Mouse (Mus musculus): Measurements from ENCODE around the gene Cabp4. TPM values are rescaled to one million over a fixed set of nuclear protein-coding genes. Genes with fewer than 3 reads are reported as not detected.
"Not testable (repeated sequence)": the region's sequence is repeated elsewhere in the genome, so short reads cannot be mapped to it uniquely, and the experiment has no call there.

Cabp4 gene
- polyA plus RNA-seq, 1 experiment = 0.28 TPM

GRCm38 (mm10) chr19:4125268-4125667, 18.6 kb downstream of the Cabp4 start:
- DNase-seq (ENCODE audit: low read depth) = not testable (repeated sequence)

GRCm38 (mm10) chr19:4124432-4124831, 19.4 kb downstream of the Cabp4 start:
- DNase-seq (ENCODE audit: low read depth) = no peak

- no peak for DNase-seq (ENCODE audit: low read depth)
Measured at GRCm38 (mm10) chr19:4122411-4123370, 21.1 kb downstream of the Cabp4 start.

GRCm38 (mm10) chr19:4121896-4122295, 21.9 kb downstream of the Cabp4 start:
- DNase-seq (ENCODE audit: low read depth) = not testable (repeated sequence)

GRCm38 (mm10) chr19:4121097-4121805, 22.6 kb downstream of the Cabp4 start:
- peak; percentile 90 for DNase-seq (ENCODE audit: low read depth)

GRCm38 (mm10) chr19:4120496-4120895, 23.3 kb downstream of the Cabp4 start:
- no peak for DNase-seq (ENCODE audit: low read depth)

- no peak for DNase-seq (ENCODE audit: low read depth)
Measured at GRCm38 (mm10) chr19:4119716-4120487, 23.9 kb downstream of the Cabp4 start.

GRCm38 (mm10) chr19:4118350-4118749, 25.5 kb downstream of the Cabp4 start:
- DNase-seq (ENCODE audit: low read depth) = no peak

GRCm38 (mm10) chr19:4117006-4117405, 26.8 kb downstream of the Cabp4 start:
- no peak for DNase-seq (ENCODE audit: low read depth)

GRCm38 (mm10) chr19:4115816-4116215, 28.0 kb downstream of the Cabp4 start:
- no peak for DNase-seq (ENCODE audit: low read depth)

GRCm38 (mm10) chr19:4115144-4115543, 28.7 kb downstream of the Cabp4 start:
- no peak for DNase-seq (ENCODE audit: low read depth)

GRCm38 (mm10) chr19:4114551-4114950, 29.3 kb downstream of the Cabp4 start:
- DNase-seq (ENCODE audit: low read depth) = no peak

- DNase-seq (ENCODE audit: low read depth) = no peak
Measured at GRCm38 (mm10) chr19:4113806-4114230, 30.0 kb downstream of the Cabp4 start.

- no peak for DNase-seq (ENCODE audit: low read depth)
Measured at GRCm38 (mm10) chr19:4113186-4113805, 30.5 kb downstream of the Cabp4 start.

GRCm38 (mm10) chr19:4112063-4112960, 31.5 kb downstream of the Cabp4 start:
- no peak for DNase-seq (ENCODE audit: low read depth)

GRCm38 (mm10) chr19:4108535-4108934, 35.3 kb downstream of the Cabp4 start:
- DNase-seq (ENCODE audit: low read depth) = no peak

- DNase-seq (ENCODE audit: low read depth) = no peak
Measured at GRCm38 (mm10) chr19:4106654-4107053, 37.2 kb downstream of the Cabp4 start.

- DNase-seq (ENCODE audit: low read depth) = no peak
Measured at GRCm38 (mm10) chr19:4104675-4105194, 39.1 kb downstream of the Cabp4 start.

GRCm38 (mm10) chr19:4103792-4104191, 40.0 kb downstream of the Cabp4 start:
- DNase-seq (ENCODE audit: low read depth) = no peak

- no peak for DNase-seq (ENCODE audit: low read depth)
Measured at GRCm38 (mm10) chr19:4103294-4103693, 40.5 kb downstream of the Cabp4 start.
